Mouse (Mus musculus) left cerebral cortex, postnatal 4 days (tissue): Measurements from ENCODE around the gene Acot7. TPM values are rescaled to one million over a fixed set of nuclear protein-coding genes. Genes with fewer than 3 reads are reported as not detected.

ENCODE experiments used
- DNase-seq: peaks from one replicate; pipeline ENCODE4 v3.0.0-alpha.2; 2022
- intact Hi-C: fragments of 180-260 bp; cut with DNase I; formaldehyde crosslinking; loops from one replicate; pipeline ENCODE4 v1.15.1; 2025
- total RNA-seq, 2 experiments: library from RNA; stranded (reverse); gene quantifications; 2 replicates each; pipeline ENCODE4 v1.2.3; 2021

Acot7 gene
- total RNA-seq, 2 experiments from 2014 or later = 349 to 380 TPM

DNA sequence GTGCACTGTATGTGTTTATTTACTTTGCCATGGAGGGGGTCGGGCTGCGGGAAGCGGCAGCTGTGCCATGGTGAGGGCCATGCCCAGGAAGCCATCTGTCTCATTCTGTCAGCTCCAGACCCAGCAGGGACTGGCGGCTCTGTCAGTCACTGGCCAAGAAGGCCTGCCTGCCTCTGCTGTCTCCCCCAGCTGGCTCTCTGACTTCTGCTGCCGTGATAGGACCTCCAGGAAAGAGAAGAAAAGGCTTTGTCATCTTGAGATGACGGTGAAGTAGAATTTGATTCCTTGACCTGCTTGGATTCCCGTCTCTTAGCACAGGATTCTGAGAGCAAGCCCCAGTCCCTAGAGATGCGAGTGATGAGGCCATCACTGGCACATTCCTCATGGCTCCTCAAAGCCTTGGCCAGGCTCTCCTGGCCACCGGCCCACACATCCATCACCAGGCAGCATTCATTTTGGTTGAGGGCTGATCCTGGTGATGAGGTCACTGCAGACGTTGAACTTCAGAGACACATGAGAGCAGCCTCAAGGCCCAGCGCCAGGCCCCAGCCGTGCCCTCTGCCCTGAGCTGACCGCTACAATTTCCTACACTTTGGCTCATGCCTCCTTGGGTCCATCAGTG, 89.9 kb downstream of the Acot7 start:
- intact Hi-C loops = no loop called here
- DNase-seq = peak; percentile 81

DNA sequence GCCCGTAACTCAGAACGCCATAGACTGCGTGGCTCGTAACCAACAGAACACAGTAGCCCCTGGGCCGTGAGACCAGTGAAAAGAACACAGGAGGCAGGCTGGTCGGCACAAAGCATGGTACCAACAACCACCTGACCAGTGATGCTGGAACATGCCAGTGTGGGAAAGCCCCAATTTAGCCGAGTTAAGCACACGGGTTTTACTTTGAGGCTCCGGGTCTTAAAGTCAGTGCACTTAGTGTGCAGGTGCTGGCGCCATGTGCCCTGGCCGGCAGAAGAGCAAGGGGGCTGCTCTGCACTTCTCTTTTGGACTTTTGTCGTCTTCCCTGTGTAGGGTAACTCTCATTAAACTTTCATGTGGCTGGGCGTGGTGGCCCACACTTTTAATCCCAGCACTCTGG, 92.0 kb downstream of the Acot7 start:
- DNase-seq = no peak
- intact Hi-C loops = no loop called here

- intact Hi-C loops = no loop called here
- DNase-seq = no peak
Observed at GRCm38 (mm10) chr4:152270599-152270998, 92.7 kb downstream of the Acot7 start.

DNA sequence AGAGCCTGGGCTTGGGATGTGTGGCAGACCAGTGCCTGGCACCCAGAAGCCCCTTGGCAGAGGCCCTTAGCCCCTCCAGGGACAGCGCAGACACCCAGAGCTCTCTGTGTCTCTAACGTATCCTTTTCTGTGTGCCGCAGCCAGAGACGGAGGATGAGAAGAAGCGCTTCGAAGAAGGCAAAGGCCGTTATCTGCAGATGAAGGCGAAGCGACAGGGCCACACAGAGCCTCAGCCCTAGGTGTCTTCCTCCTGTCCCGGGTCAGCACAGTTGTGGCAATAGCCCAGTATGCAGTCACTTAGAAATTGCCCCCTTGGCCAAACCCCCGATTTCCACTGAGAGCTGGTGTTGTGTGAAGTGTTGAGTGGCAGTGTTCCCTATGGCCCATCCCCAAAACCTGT, 93.4 kb downstream of the Acot7 start:
- intact Hi-C loops = no loop called here
- DNase-seq = no peak

- intact Hi-C loops = no loop called here
- no peak for DNase-seq
Observed at GRCm38 (mm10) chr4:152272006-152272405, 94.1 kb downstream of the Acot7 start.

GRCm38 (mm10) chr4:152272449-152273049, 94.6 kb downstream of the Acot7 start:
- no peak for DNase-seq
- intact Hi-C loops = no loop called here

GRCm38 (mm10) chr4:152273191-152273590, 95.3 kb downstream of the Acot7 start:
- intact Hi-C loops = no loop called here

DNA sequence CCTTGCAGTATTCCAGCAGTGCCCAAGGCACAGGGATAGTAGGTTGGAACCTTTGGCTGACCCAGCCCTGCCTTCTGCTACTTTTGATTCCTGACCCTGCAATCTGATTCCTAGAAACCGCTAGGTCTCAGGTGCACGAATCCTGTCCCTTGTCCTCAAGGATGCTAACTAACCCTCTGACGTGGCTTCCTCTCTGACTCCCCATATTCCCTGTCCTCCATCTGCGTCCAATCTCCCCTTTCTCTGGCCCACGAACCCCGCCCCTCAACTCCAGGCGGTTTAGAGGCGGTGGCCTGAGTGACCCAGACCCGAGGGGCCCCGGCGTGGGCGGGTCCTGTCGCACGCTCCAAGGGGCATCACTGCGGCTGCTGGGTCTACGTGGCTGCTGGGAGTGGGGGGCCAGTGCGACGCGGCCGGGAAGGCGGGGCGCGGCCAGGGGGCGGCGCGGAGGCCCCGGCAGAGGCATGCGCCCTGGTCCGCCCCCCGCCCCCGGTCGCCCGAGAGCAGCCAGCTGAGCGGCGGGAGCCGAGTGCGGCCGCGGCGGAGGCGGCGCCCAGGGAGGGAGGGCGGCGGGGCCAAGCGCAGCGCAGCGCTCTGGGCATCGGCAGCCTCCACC, 95.8 kb downstream of the Acot7 start, which contains the start of gene Gpr153:
Gpr153 (plus strand) TSS at position 612 of the 616 bp plus-strand sequence.
- intact Hi-C loops = no loop called here

More at GRCm38 (mm10) chr4:152273191-152273590, 95.3 kb downstream of the Acot7 start:
- DNase-seq = no peak

DNA sequence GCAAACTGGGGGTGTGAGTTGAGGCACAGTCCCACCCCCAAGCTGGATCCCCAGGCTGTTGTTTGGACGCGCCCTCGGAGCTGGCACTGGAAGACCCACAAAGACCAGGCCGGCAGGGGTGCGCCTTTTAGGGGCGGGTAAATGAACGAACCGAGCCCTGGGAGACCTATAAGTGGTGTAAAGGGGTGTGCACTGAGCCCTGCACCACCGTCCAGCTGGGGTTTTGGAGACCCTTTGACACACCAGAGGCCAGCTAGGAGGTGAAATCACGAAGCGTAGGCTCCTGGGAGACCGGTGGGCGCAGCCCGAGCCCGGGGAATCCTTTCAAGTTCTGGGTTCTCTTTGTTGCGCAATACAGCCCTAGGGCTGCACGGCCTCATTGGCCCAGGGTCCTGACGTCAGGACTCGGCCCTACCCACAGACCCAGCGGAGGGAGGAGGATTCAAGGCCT, 96.8 kb downstream of the Acot7 start:
- DNase-seq = no peak
- intact Hi-C loops = no loop called here

More for the DNA sequence above, 95.8 kb downstream of the Acot7 start, which contains the start of gene Gpr153:
- DNase-seq = no peak

DNA sequence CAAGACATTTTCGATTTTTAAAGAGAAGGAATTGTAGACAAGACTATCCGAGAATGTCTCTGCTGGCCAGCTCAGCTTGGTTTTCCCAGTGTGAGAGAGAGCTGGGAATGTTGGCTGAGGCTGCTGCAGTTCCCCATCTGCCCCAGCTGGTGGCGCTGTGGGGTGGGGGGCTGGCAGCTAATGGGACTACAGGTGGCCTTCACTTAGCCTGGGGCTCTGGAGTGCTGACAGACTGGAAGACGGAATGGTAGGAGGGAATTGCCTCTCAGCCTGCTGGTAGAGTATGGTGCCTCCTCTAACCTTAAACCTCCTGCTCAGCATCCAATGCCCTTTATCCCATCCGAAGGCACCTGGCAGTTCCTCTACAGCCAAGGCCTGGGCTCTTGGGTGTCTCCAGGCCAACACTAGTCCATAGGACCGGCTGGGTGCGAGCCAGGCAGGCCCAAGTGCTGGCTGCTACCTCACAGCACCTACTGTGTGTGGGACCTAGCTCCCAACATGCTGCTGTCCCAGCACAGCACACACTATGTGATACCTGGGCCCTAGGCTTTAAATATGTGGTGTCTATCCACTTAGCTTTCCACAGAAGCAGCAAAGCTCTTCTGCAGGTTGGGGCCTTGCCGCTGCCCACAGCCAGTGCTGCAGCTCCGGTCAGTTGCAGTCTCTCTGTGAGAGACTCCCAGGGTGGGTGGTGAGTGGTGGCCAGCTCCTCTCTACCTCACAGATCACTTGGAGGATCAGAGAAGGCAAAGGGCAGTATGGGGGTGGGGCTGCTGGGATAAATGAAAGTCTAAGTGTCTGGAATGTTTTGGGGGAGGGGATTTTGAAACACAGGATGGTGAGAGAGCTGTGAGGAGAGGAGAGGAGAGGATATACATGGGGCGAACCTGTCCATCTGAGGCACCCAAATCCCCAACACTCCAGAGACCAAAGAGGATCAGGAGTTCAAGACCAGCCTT, 98.7 kb downstream of the Acot7 start:
- intact Hi-C loops = no loop called here
- peak; percentile 70 for DNase-seq

GRCm38 (mm10) chr4:152277916-152278315, 100.0 kb downstream of the Acot7 start:
- no peak for DNase-seq
- intact Hi-C loops = no loop called here

DNA sequence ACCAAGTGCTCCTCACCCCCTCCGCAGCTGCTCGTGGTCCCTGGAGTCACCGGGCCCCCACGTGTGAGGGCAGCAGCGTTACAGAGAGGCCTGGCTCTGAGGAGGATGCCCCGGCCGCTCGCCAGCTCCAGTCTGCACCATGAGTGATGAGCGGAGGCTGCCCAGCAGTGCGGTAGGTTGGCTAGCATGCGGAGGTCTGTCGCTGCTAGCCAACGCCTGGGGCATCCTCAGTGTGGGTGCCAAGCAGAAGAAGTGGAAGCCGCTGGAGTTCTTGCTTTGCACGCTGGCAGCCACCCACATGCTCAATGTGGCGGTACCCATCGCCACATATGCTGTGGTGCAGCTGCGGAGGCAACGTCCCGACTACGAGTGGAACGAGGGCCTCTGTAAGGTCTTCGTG, 101.1 kb downstream of the Acot7 start:
- intact Hi-C loops = no loop called here
- peak; percentile 92 for DNase-seq

GRCm38 (mm10) chr4:152281601-152282000, 103.7 kb downstream of the Acot7 start:
- intact Hi-C loops = loop anchor here (5.0 kb wide), 1 partner anchor 69 kb away; no protein-coding TSS in a partner anchor
- no peak for DNase-seq

DNA sequence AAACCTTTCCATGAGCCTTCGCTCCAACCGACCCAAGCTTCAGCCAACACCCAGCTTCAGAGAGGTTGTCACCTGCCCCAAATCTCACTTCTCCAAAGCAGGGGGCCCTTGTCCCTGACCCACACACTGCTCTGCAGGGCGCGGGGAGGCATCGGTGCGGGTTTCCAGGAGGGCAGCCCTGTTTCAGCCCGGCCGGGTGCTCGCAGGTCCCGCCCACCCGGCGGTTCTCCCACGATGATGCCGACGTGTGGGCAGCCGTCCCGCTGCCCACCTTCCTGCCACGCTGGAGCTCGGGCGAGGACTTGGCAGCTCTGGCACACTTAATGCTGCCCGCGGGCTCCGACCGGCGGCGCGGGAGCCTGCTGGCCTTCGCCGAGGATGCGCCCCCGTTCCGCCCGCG, 104.8 kb downstream of the Acot7 start:
- no peak for DNase-seq
- intact Hi-C loops = loop anchor here (5.0 kb wide), 1 partner anchor 70 kb away; no protein-coding TSS in a partner anchor

DNA sequence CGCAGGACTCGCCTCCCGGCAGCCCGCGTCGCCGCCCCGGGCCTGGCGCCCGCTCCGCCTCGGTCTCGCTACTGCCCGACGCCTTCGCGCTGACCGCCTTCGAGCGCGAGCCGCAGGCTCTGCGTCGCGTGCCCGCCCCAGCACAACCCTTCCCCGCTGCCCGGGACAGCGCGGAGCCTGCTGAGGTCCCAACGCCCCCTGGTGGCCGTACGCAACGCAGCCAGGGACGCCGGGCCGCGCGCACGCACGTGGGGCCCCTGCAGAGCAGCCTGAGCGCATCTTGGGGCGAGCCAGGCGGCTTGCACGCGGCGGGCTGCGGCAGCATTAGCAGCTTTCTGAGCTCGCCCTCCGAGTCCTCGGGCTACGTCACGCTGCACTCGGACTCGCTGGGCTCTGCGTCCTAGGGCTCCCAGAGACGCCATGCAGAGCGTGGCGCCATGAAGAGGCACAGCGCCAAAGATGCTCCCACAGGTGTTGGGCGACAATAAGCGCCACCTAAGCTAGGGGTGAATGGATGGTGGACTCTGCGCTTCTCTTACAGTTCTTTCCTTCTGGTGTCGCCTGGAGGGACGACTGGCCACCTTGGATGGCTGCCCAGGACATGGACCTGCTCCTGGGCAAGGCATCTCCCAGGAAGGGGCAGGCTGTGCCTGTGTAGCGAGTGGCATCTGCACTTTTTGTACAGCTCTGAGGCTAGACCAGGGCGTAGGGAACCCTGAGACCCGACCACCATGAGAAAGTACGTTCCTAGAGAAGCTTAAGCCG, 105.4 kb downstream of the Acot7 start:
- DNase-seq = peak; percentile 88
- intact Hi-C loops = loop anchor here (5.0 kb wide), 1 partner anchor 71 kb away; no protein-coding TSS in a partner anchor

DNA sequence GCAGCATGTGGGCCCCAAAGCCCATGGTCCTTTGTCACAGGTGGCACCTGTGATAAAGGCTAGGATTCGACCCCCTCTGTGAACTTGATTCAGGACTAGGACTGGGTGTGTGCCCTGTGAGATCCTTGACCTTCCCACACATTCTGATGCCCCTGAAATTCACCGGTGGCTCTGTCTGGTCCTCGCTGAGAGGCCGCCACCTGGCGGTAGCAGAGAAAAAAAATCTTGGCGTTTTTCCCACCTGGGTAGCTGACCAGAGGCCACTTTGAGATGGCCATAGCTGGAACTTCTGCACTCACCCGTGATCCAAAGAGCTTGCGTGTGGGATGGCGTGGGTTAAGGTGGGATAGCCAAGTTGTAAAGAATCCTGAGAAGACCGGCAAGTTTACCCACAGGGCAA, 107.6 kb downstream of the Acot7 start:
- intact Hi-C loops = loop anchor here (5.0 kb wide), 1 partner anchor 108 kb away; the partner anchor contains the start of gene Acot7
- peak; percentile 67 for DNase-seq

DNA sequence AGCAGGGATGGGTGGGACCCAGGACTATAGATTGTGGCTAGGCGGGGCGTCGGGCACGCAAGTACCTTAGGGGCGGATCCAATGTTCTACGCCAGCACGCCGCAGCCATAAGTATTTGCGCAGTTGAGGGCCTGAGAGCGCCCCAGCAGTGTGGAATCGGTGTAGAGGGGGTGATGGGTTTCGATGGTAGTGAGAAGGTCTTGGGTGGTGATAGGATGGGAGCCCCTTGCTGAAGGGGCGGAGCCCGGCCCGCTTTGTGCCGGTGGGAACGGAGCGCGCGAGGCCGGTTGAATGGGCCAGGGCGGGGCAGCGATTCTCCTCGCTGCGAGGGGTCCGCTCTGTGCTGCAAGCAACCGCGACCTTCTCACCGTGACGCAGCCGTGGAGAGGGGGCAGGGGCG, 108.2 kb downstream of the Acot7 start:
- intact Hi-C loops = loop anchor here (5.0 kb wide), 1 partner anchor 109 kb away; the partner anchor contains the start of gene Acot7
- DNase-seq = no peak

DNA sequence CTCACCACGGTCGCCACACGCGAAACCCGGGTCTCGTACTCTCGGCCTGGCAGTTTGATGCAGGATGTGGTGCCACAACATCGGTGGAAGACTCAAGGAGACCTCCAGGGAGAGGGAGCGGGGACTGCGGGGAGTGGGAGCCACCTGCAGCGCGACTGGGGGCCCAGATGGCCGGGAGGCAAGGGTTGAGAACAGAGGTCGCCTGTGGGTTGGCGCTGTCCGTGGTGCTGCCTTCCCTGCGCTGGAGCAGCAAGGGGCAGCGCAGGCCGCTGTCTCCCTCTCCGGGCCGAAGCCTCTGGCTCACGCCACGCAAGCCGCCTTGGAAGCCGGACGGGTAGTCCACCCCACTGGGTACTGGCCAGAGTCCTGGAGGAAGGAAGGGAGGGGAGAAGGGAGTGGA, 109.0 kb downstream of the Acot7 start:
- DNase-seq = no peak
- intact Hi-C loops = loop anchor here (5.0 kb wide), 1 partner anchor 110 kb away; the partner anchor contains the start of gene Acot7

DNA sequence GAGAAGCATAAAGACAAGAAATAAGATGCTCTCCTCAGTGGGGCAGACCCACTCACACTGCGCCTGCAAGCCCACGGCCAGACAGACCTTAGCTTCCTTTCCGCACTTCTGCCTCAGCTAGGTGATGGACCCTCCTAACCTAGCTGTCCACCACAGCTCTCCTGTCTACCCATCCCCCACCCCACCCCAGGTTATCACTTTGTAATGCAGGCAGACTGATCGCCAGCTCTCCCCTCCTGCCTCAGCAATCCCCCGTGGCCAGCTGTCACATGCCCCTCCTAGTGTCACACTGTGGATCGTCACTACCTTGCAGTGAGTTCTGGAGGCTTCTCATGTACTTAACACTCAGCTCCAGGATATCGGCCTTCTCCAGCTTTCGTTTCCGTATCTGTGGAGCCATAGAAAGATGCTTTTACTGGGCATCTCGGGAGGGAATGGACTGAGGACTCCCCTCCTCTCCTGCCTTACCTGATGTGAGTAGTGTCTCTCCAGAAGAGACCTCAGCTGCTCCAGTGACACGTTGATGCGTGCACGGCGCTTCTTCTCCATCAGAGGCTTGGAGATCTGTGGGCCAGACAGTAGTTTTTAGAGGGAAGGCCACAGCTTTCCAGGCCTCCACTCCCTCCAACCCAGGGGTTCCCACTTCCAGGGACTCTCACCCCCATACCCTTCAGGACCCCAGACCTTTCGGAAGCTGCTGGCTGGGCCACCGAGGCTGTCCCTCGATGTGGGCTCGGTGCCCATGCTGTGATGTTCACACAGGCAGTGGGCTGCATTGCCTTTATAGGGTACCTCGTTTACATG, 109.6 kb downstream of the Acot7 start:
- DNase-seq = no peak
- intact Hi-C loops = loop anchor here (5.0 kb wide), 1 partner anchor 110 kb away; the partner anchor contains the start of gene Acot7
